Mouse (Mus musculus) olfactory bulb, adult 2 months (tissue): Measurements from ENCODE around the gene Limd1.

ENCODE experiments used
- CTCF ChIP-seq: fragments of 200-500 bp; IDR thresholded peaks from 2 replicates; pipeline ENCODE4 v1.5.1; 2012; ENCODE audit warnings: low read depth, mild to moderate bottlenecking, low read length, moderate library complexity; ENCODE audit not compliant: insufficient read depth
- POLR2A ChIP-seq: fragments of 200-500 bp; IDR thresholded peaks from 2 replicates; pipeline ENCODE4 v1.6.1; 2012; ENCODE audit warnings: mild to moderate bottlenecking, low read depth, low read length, moderate library complexity; ENCODE audit not compliant: insufficient read depth

DNA sequence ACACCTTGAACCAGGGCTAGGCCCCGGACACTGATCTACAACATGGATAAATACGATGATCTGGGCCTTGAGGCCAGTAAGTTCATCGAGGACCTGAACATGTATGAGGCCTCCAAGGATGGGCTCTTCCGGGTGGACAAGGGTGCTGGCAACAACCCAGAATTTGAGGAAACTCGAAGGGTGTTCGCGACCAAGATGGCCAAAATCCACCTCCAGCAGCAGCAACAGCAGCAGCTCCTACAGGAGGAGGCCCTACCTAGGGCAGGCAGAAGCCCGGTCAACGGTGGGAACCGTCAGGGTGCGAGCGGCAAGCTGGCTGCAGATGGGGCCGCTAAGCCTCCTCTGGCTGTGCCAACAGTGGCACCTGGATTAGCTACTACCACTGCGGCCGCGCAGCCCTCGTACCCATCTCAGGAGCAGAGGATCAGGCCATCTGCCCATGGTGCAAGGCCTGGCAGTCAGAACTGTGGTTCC is 727 bp downstream of the Limd1 start:
- TF ChIP-seq POLR2A (no peak), CTCF (no peak)
